Mouse (Mus musculus): ENCODE measurements around the gene Chil3. TPM values are rescaled to one million over a fixed set of nuclear protein-coding genes. Genes with fewer than 3 reads are reported as not detected.

Chil3 gene
- polyA plus RNA-seq, 1 experiment from 2014 or later = 0.16 TPM

Other genes starting within 250 kb of the Chil3 start
- 0.19 and 0.40 TPM in 2 replicates for gene I830077J02Rik, start 234.9 kb downstream of the Chil3 start, polyA plus RNA-seq (2015; fragmentation: Nextera tagmentation; extraction: Ambion mirVana)
- gene Wdr77, start 208.2 kb downstream of the Chil3 start, polyA plus RNA-seq (2015; fragmentation: Nextera tagmentation; extraction: Ambion mirVana) = 85.1 and 87.3 TPM in 2 replicates
- gene Atp5f1, start 207.5 kb downstream of the Chil3 start, polyA plus RNA-seq (2015; fragmentation: Nextera tagmentation; extraction: Ambion mirVana) = 537 and 609 TPM in 2 replicates
- 3.2 and 3.4 TPM in 2 replicates for gene Ovgp1, start 193.9 kb downstream of the Chil3 start, polyA plus RNA-seq (2015; fragmentation: Nextera tagmentation; extraction: Ambion mirVana)
- gene Pifo, start 152.9 kb downstream of the Chil3 start, polyA plus RNA-seq (2015; fragmentation: Nextera tagmentation; extraction: Ambion mirVana) = 8.8 and 10.0 TPM in 2 replicates
- gene Chil5, start 134.8 kb downstream of the Chil3 start, polyA plus RNA-seq (2015; fragmentation: Nextera tagmentation; extraction: Ambion mirVana) = 0.19 and 0.24 TPM in 2 replicates
- 1.4 and 1.8 TPM in 2 replicates for gene Chia1, start 54.3 kb downstream of the Chil3 start, polyA plus RNA-seq (2015; fragmentation: Nextera tagmentation; extraction: Ambion mirVana)
- gene Chil4, start 51.9 kb upstream of the Chil3 start, polyA plus RNA-seq (2015; fragmentation: Nextera tagmentation; extraction: Ambion mirVana) = 0.10 TPM in 1 of 2 replicates, not detected in the other
- not detected in 2 replicates for gene Chil6, start 238.6 kb upstream of the Chil3 start, polyA plus RNA-seq (2015; fragmentation: Nextera tagmentation; extraction: Ambion mirVana)

Data from hindbrain, embryonic 16.5 days (tissue).